Mouse (Mus musculus) ES-Bruce4 (cell line): Measurements from ENCODE around the gene Ntf5. TPM values are rescaled to one million over a fixed set of nuclear protein-coding genes. Genes with fewer than 3 reads are reported as not detected.

Experiments
- H3K27ac ChIP-seq: 2 replicates; pipeline ENCODE4 v1.5.1; 2012; ENCODE audit warnings: low read length, inconsistent platforms; ENCODE audit not compliant: insufficient read depth
- H3K27me3 ChIP-seq: 2 replicates; pipeline ENCODE4 v1.6.1; 2012; ENCODE audit warnings: mild to moderate bottlenecking, low read length, inconsistent platforms; ENCODE audit not compliant: control insufficient read depth, poor library complexity, insufficient read depth, severe bottlenecking
- H3K36me3 ChIP-seq: 2 replicates; pipeline ENCODE4 v1.6.1; 2012; ENCODE audit warnings: inconsistent platforms, mild to moderate bottlenecking, low read length, moderate library complexity; ENCODE audit not compliant: control insufficient read depth, poor library complexity, insufficient read depth, severe bottlenecking
- H3K4me1 ChIP-seq: one replicate; pipeline ENCODE4 v1.8.1; 2011; ENCODE audit warnings: low read length; ENCODE audit not compliant: control insufficient read depth, insufficient read depth
- H3K4me3 ChIP-seq: 2 replicates; pipeline ENCODE4 v1.5.1; 2011; ENCODE audit warnings: low read depth, mild to moderate bottlenecking, low read length
- H3K9ac ChIP-seq: 2 replicates; pipeline ENCODE4 v1.6.1; 2012; ENCODE audit warnings: low read depth, mild to moderate bottlenecking, inconsistent platforms; ENCODE audit not compliant: poor library complexity, severe bottlenecking
- H3K9me3 ChIP-seq: replicated peaks from 2 replicates; pipeline ENCODE4 v1.6.1; 2012; ENCODE audit warnings: mild to moderate bottlenecking, low read length, inconsistent platforms; ENCODE audit not compliant: control insufficient read depth, poor library complexity, insufficient read depth, severe bottlenecking
- CTCF ChIP-seq: IDR thresholded peaks from one replicate; pipeline ENCODE4 v1.8.1; 2011; ENCODE audit warnings: low read depth, low read length
- EP300 ChIP-seq: IDR thresholded peaks from 2 replicates; pipeline ENCODE4 v1.6.1; 2011; ENCODE audit warnings: low read depth, low read length; ENCODE audit not compliant: insufficient read depth
- POLR2A ChIP-seq: IDR thresholded peaks from one replicate; pipeline ENCODE4 v1.8.1; 2011; ENCODE audit warnings: low read length; ENCODE audit not compliant: insufficient read depth
- polyA plus RNA-seq: library from polyadenylated mRNA; stranded (reverse); fragments of >200 nt; gene quantifications from 2 replicates; pipeline ENCODE4 v1.2.4, GENCODE M21; 2011; ENCODE audit warnings: low read depth; ENCODE audit not compliant: missing spikeins, insufficient read depth, insufficient read length

The Ntf5 gene
- polyA plus RNA-seq = 5.0 and 5.2 TPM in 2 replicates

DNA sequence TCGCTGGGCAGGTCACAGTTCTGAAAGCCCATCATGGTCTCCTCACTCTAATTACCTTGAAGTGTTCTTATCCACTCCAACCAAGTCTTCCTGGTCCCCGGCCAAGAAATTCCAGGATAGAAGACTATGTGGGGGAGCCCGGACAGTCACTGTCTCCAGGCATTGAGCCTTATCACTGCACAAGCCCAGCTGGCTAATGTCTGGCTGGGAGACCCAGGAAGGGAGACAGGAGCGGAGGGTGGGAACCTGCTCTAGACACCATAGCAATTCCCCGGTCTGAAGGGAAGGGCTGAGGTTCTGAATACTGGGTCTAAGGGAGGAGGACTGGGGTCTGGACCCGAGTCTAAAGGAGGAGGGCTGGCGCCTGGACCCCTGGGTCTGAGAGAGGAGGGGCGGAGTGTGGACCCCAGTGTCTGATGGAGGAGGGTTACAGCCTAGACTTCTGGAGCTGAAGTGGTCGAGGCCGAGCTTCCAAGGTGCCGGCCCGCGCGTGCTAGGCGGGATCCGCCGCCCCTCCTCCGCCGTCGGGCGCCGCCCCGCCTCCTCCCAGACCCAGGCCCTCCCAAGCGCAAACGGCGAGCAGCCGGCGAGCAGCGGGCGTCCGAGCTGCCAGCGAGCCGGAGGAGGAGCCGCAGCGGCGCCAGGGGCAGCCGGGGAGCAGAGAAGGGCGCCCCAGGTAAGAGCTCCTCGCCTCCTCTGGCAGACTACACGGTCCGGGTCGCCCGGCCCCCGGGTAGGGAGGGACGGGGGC, at the start of gene Ntf5:
Ntf5 (plus strand) TSS at position 583 of the 751 bp plus-strand sequence.
- H3K27me3 ChIP-seq = no peaks in the 10 kb centered on the region
- H3K9ac ChIP-seq = peak within 1 kb of the TSS; percentile 87
- TF ChIP-seq EP300 = no peak
- no peak for TF ChIP-seq POLR2A
- TF ChIP-seq CTCF = no peak
- H3K9me3 ChIP-seq = no peaks in the 10 kb centered on the region
- peaks cover 10% of the 10 kb centered on the region for H3K4me1 ChIP-seq
- H3K27ac ChIP-seq = peak within 1 kb of the TSS; percentile 29
- peak within 1 kb of the TSS; percentile 58 for H3K4me3 ChIP-seq
- H3K36me3 ChIP-seq = no peaks in the 10 kb centered on the region

DNA sequence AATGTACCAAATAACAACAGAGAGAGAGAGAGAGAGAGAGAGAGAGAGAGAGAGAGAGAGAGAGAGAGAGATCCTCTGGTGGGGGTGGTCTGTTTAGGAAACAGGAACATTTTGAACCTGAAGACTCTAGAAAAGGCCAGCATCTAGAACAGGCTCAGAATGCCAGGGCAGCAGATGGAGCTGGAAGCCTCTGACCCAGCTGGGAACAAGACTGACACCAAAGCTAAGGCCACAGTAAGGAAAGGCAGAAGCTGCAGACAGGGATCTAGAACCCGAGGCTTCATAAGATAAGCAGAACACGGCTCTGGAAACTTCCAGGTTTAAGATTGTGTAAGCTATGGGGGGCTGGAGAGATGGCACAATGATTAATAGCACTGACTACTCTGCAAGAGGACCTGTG, 49.5 kb upstream of the Ntf5 start:
- Histone ChIP-seq H3K9ac (no peak overlapping the region), H3K4me1 (no peaks in the 10 kb centered on the region), H3K9me3 (no peaks in the 10 kb centered on the region), H3K36me3 (no peaks in the 10 kb centered on the region), H3K27ac (no peak overlapping the region), H3K4me3 (no peak overlapping the region), H3K27me3 (no peaks in the 10 kb centered on the region)
- TF ChIP-seq EP300 (no peak), POLR2A (no peak)

DNA sequence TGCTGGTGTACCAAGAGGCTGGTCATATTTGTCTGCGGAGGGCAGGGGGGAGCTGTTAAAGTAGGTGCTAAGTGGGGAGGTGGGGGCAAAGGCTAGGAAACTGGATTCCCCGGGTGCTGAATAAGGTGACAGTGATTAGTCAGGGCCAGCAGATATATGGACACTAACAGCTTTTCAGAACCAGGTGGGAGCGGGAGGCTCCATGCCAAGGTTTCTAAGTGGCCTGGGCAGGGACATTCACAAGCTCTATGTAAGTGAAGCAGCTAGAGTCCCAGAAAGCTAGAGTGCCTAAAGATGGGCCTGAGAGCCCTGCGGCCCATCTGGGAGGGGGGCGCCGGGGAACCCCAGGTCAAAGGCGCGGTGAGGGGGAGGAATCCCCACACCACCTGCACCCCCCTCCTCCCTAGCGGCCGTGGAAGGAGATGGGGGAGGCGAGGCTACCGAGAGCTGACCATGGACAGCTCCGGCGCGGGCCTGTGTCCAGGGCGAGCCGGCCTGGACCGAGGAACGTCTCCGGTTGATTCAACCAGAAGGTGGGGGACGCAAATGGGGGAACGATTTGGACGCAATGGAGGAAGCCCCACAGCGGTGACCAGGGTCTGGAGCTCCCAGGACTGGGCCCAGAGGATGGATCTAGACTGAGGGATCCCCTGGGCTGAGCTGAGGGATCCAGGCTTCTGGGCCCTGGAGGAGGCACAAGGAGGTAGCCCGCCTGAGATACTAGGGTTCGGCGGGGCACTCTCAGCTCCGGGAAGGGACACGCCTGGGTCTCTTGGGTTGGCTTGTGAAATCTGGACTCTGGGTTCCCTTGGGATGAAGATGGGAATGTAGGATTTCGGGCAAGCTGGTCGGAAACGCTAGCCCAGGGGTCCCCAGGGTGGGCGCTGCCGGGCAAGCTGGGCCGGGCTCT, 47.5 kb upstream of the Ntf5 start:
- Histone ChIP-seq H3K9ac (peak overlapping the region; percentile 76), H3K27ac (no peak overlapping the region), H3K4me3 (peak overlapping the region; percentile 66), H3K36me3 (no peaks in the 10 kb centered on the region), H3K4me1 (no peaks in the 10 kb centered on the region), H3K9me3 (no peaks in the 10 kb centered on the region), H3K27me3 (no peaks in the 10 kb centered on the region)
- TF ChIP-seq EP300 (no peak), CTCF (no peak)

DNA sequence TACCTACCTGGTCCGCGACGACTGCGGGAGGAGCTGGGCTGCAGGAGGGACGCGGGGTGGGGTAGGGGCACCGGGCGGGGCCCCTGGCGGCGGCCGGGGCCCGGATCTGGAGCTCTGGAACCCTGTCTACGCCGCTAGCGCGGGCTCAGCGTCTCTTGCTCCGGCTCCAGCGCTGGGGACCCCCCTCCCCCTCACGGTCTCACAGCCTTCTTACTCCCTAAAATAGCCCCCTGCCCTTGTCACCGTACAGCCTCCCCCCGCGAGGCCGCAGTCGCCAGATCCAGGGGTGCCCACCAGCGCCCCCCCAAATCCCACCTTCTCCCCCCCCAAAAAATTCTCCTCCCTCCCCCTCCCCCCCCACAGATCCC, 46.9 kb upstream of the Ntf5 start, which contains the start of gene Ppfia3:
Ppfia3 (minus strand) TSS at position 368 of the 368 bp plus-strand sequence.
- Histone ChIP-seq H3K9ac (peak within 1 kb of the TSS; percentile 76), H3K4me3 (peak within 1 kb of the TSS; percentile 82), H3K36me3 (no peaks in the 10 kb centered on the region), H3K4me1 (no peaks in the 10 kb centered on the region), H3K27ac (no peak within 1 kb of the TSS), H3K9me3 (no peaks in the 10 kb centered on the region), H3K27me3 (no peaks in the 10 kb centered on the region)
- TF ChIP-seq POLR2A = no peak
- no peak for TF ChIP-seq CTCF
- no peak for TF ChIP-seq EP300

DNA sequence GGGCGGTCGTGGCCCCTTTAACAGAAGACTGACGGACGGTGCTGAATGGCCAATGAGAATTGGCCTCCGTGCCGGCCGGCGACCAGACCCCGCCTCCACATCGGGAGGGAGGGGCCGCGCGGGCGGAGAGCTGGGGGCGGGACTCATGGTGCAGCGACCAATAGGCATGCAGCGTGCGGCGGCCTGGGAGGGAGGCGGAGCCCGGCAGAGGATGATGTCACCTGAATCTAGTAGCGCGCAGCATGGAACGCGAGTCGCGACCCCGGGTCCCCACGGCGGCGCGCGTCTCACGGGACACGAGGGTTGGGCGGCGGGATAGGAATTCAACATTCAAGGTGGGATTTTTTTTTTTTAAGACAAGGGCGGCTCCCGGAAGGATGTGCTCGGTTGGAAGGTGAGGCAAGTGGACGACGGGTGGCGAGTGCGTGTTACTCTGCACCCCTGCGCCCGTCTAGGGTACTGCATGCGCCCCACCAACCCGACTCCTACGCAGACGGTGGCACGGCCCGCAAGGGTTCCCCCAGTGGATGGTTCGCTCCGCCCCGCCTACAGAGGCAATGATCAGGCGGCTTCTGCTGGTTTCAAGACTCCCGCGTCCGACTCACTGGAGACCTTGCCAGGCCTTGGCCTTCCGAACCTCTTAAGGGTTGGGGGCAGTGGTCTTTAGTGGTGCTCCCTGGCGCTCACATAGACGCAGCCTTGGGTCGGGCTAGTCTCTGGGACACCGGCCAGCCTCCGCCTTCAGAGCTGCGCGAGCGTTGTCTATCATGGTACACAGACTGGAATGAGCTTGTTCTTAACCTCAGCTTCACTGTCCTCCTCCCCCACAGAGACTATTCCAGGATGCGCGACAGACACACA, 46.2 kb upstream of the Ntf5 start:
- Histone ChIP-seq H3K9me3 (no peaks in the 10 kb centered on the region), H3K4me1 (no peaks in the 10 kb centered on the region), H3K27me3 (no peaks in the 10 kb centered on the region), H3K4me3 (peak overlapping the region; percentile 82), H3K36me3 (no peaks in the 10 kb centered on the region), H3K9ac (peak overlapping the region; percentile 76), H3K27ac (no peak overlapping the region)
- TF ChIP-seq POLR2A (peak; percentile 33), EP300 (peak; percentile 44; the same call in 1 of the 2 replicates), CTCF (peak; percentile 49)
